In the genomic region with DNA sequence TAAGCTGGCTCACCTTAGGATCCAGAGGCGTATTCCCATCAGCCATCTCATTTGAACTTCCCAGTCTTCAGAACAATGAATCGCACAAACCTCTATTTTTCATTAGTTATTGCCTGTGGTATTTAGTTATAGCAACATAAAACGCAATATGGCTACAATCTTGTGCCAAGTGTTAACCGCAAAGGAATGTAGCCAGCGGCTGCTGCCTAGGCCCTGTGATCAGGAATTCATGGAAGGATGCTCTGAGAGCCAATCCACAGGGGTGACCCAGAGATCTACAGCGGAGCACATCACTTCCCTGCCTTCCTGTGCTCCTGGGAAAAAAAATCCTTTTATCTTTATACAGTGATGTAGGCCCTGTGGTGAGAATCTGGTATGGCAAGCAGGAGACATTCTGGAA, we compare ENCODE assay signal across 22 mouse cellular contexts. TPM values are rescaled to one million over a fixed set of nuclear protein-coding genes. Genes with fewer than 3 reads are reported as not detected.
DNase-seq lines count a peak whose midpoint lies in the region; ATAC-seq and TF ChIP-seq lines count a peak whose summit lies in the region.
"Had no signal": no experiment of that assay in that cellular context is flagged by ENCODE, and none has a peak within 500 bp of the region (broad histone marks: within the 10 kb centered on the region; RNA-seq: fewer than 3 reads in every experiment).

No protein-coding gene starts in this region.

- no peak for TF ChIP-seq CTCF in forebrain, postnatal 0 days (IDR thresholded peaks at IDR 0.05; ENCODE audit: low read depth)
- TF ChIP-seq CTCF in Patski (IDR thresholded peaks at IDR 0.05), result no peak

- CTCF ChIA-PET in Patski (lab: Charles Lee), result no interaction called here

- ATAC-seq in forebrain, postnatal 0 days, result peak; percentile 45
- no peak for ATAC-seq in forebrain, embryonic 11.5 days (replicated peaks; ENCODE audit: low FRiP score)
- peak; percentile 57 for ATAC-seq in limb, embryonic 14.5 days (ENCODE audit: low FRiP score, low read depth)
- peak; percentile 31 for ATAC-seq in Patski
- ATAC-seq: forebrain, embryonic 13.5 days; forebrain, embryonic 15.5 days had no signal

- 90% methylated on average over 6 of the region's 6 CpGs for WGBS in forebrain, postnatal 0 days
- 92% methylated on average over 6 of the region's 6 CpGs for WGBS in forebrain, embryonic 11.5 days
- 54% methylated on average over 6 of the region's 6 CpGs for WGBS in limb, embryonic 14.5 days
- 94% methylated on average over 6 of the region's 6 CpGs for WGBS in limb, embryonic 10.5 days

- no peaks in the 10 kb centered on the region for H3K36me3 ChIP-seq in forebrain, postnatal 0 days (ENCODE audit: insufficient read depth)
- H3K36me3 ChIP-seq in forebrain, embryonic 11.5 days (ENCODE audit: control insufficient read depth, insufficient read depth, low read length), result no peaks in the 10 kb centered on the region
- no peaks in the 10 kb centered on the region for H3K36me3 ChIP-seq in limb, embryonic 14.5 days (ENCODE audit: control insufficient read depth, insufficient read depth, low read length)
- H3K36me3 ChIP-seq in limb, embryonic 10.5 days, result no peaks in the 10 kb centered on the region
- H3K36me3 ChIP-seq: embryonic facial prominence, embryonic 13.5 days; embryonic facial prominence, embryonic 15.5 days; forebrain, embryonic 10.5 days; forebrain, embryonic 15.5 days had no signal

- POLR2A ChIA-PET in Patski (lab: Charles Lee), result no interaction called here

- DNase-seq in forebrain, postnatal 0 days, result no peak
- DNase-seq in forebrain, embryonic 11.5 days (ENCODE audit: low spot score), result no peak
- DNase-seq in limb, embryonic 14.5 days (ENCODE audit: low spot score), result peak; percentile 80
- no peak for DNase-seq in limb, embryonic 10.5 days (ENCODE audit: low spot score)
- DNase-seq in 3T3-L1 (ENCODE audit: low read depth, low spot score), result peak; percentile 47
- no peak for DNase-seq in Patski (ENCODE audit: low read depth, low spot score)
- DNase-seq in kidney, adult 9 months, result no peak
- DNase-seq in cerebellum, postnatal 10 days, result no peak
- DNase-seq: adrenal gland, adult 2 months; adrenal gland, postnatal 10 days; adrenal gland, postnatal 25 days; cerebellum, adult 11 months; cerebellum, adult 18-20 months; cerebellum, adult 8-10 months; cerebellum, adult 9-11 months; cerebellum, postnatal 25 days had no signal

- no peak overlapping the region for H3K4me3 ChIP-seq in forebrain, postnatal 0 days (ENCODE audit: low read depth, low read length)
- no peak overlapping the region for H3K4me3 ChIP-seq in forebrain, embryonic 11.5 days (ENCODE audit: low read depth, low read length)
- H3K4me3 ChIP-seq in limb, embryonic 14.5 days (replicated peaks; ENCODE audit: low read length), result no peak overlapping the region
- H3K4me3 ChIP-seq in limb, embryonic 10.5 days, result no peak overlapping the region
- H3K4me3 ChIP-seq: embryonic facial prominence, embryonic 13.5 days; embryonic facial prominence, embryonic 15.5 days; erythroblast, embryonic 14.5 days; forebrain, embryonic 10.5 days; forebrain, embryonic 13.5 days; forebrain, embryonic 15.5 days had no signal

- H3K27me3 ChIP-seq in forebrain, postnatal 0 days (ENCODE audit: insufficient read depth, low read length), result no peaks in the 10 kb centered on the region
- no peaks in the 10 kb centered on the region for H3K27me3 ChIP-seq in forebrain, embryonic 11.5 days (ENCODE audit: control insufficient read depth, insufficient read depth, low read length)
- H3K27me3 ChIP-seq in limb, embryonic 14.5 days (ENCODE audit: control insufficient read depth, insufficient read depth, low read length), result no peaks in the 10 kb centered on the region
- no peaks in the 10 kb centered on the region for H3K27me3 ChIP-seq in limb, embryonic 10.5 days (ENCODE audit: low read depth, poor library complexity, severe bottlenecking)
- H3K27me3 ChIP-seq in Patski, result no peaks in the 10 kb centered on the region
- H3K27me3 ChIP-seq: embryonic facial prominence, embryonic 13.5 days; embryonic facial prominence, embryonic 15.5 days; forebrain, embryonic 13.5 days; forebrain, embryonic 15.5 days had no signal

- H3K4me2 ChIP-seq in forebrain, postnatal 0 days (ENCODE audit: low read depth), result no peak overlapping the region
- H3K4me2 ChIP-seq in forebrain, embryonic 11.5 days (ENCODE audit: low read depth, low read length, severe bottlenecking), result no peak overlapping the region
- no peak overlapping the region for H3K4me2 ChIP-seq in limb, embryonic 14.5 days (replicated peaks; ENCODE audit: low read depth, low read length, severe bottlenecking)
- H3K4me2 ChIP-seq: embryonic facial prominence, embryonic 13.5 days; embryonic facial prominence, embryonic 15.5 days; forebrain, embryonic 13.5 days; forebrain, embryonic 15.5 days had no signal

- no peaks in the 10 kb centered on the region for H3K9me3 ChIP-seq in forebrain, postnatal 0 days (ENCODE audit: low read length)
- no peaks in the 10 kb centered on the region for H3K9me3 ChIP-seq in forebrain, embryonic 11.5 days (ENCODE audit: control insufficient read depth, low read length)
- no peaks in the 10 kb centered on the region for H3K9me3 ChIP-seq in limb, embryonic 14.5 days (ENCODE audit: control insufficient read depth, low read length)
- no peaks in the 10 kb centered on the region for H3K9me3 ChIP-seq in limb, embryonic 10.5 days (replicated peaks)
- H3K9me3 ChIP-seq: embryonic facial prominence, embryonic 13.5 days; embryonic facial prominence, embryonic 15.5 days; forebrain, embryonic 15.5 days had no signal

- H3K4me1 ChIP-seq in forebrain, postnatal 0 days (ENCODE audit: insufficient read depth), result no peaks in the 10 kb centered on the region
- H3K4me1 ChIP-seq in forebrain, embryonic 11.5 days (replicated peaks; ENCODE audit: control insufficient read depth, insufficient read depth, low read length), result no peaks in the 10 kb centered on the region
- peaks cover 2% of the 10 kb centered on the region; the same call in 1 of the 2 replicates for H3K4me1 ChIP-seq in limb, embryonic 14.5 days (ENCODE audit: control insufficient read depth, insufficient read depth, low read length)
- 0 out of 2 replicates have a peak, but pooled peaks cover 6% of the 10 kb centered on the region for H3K4me1 ChIP-seq in limb, embryonic 10.5 days
- H3K4me1 ChIP-seq: embryonic facial prominence, embryonic 13.5 days; embryonic facial prominence, embryonic 15.5 days; forebrain, embryonic 10.5 days; forebrain, embryonic 13.5 days had no signal

- H3K27ac ChIP-seq in forebrain, postnatal 0 days (ENCODE audit: low read depth, low read length), result no peak overlapping the region
- no peak overlapping the region for H3K27ac ChIP-seq in forebrain, embryonic 11.5 days (ENCODE audit: low read depth, low read length)
- H3K27ac ChIP-seq in limb, embryonic 14.5 days (replicated peaks; ENCODE audit: low read depth, low read length), result no peak overlapping the region
- H3K27ac ChIP-seq in limb, embryonic 10.5 days, result no peak overlapping the region
- H3K27ac ChIP-seq: embryonic facial prominence, embryonic 13.5 days; embryonic facial prominence, embryonic 15.5 days; forebrain, embryonic 10.5 days; forebrain, embryonic 13.5 days; forebrain, embryonic 15.5 days had no signal

- in situ Hi-C loops in Patski (cut with MboI; ENCODE audit: low pct_unique_long_range_greater_than_20kb), result no loop called here

- no peak for TF ChIP-seq POLR2A in limb, embryonic 14.5 days (IDR thresholded peaks at IDR 0.05; ENCODE audit: borderline replicate concordance, extremely low read depth, insufficient read depth, insufficient read length)

- H3K9ac ChIP-seq in forebrain, postnatal 0 days, result no peak overlapping the region
- H3K9ac ChIP-seq in forebrain, embryonic 11.5 days (ENCODE audit: low read length), result no peak overlapping the region
- H3K9ac ChIP-seq in limb, embryonic 14.5 days (ENCODE audit: low read depth, low read length, severe bottlenecking), result no peak overlapping the region
- H3K9ac ChIP-seq: embryonic facial prominence, embryonic 13.5 days; embryonic facial prominence, embryonic 15.5 days; forebrain, embryonic 13.5 days; forebrain, embryonic 15.5 days had no signal

RNA-seq across cellular contexts. Expression of a gene that starts 43.2 kb away (rescaled TPM):
- 143 and 212 TPM in 2 replicates for total RNA-seq in forebrain, postnatal 0 days (2014; rRNA removed)
- polyA plus RNA-seq in forebrain, postnatal 0 days (2015; fragmentation: Nextera tagmentation; extraction: Ambion mirVana), result 132 and 175 TPM in 2 replicates
- polyA plus RNA-seq in forebrain, embryonic 11.5 days (2014; fragmentation: Nextera tagmentation; extraction: Ambion mirVana), result 128 and 136 TPM in 2 replicates
- polyA plus RNA-seq in limb, embryonic 14.5 days (2012; rRNA removed), result 91.6 and 142 TPM in 2 replicates
- 160 and 166 TPM in 2 replicates for polyA plus RNA-seq in limb, embryonic 14.5 days (2014; fragmentation: Nextera tagmentation; extraction: Ambion mirVana)
- 120 and 126 TPM in 2 replicates for polyA plus RNA-seq in limb, embryonic 10.5 days (2016; fragmentation: Nextera tagmentation; extraction: Ambion mirVana)
- 105 TPM for polyA plus RNA-seq in Patski (2021)

Comparison
In these comparisons a context has a peak if more than half of its experiments do, and no peak if none do; other contexts are left out.
1. DNase-seq: peak in limb, embryonic 14.5 days (single experiment) and 3T3-L1 (single experiment); none in forebrain, postnatal 0 days (single experiment), forebrain, embryonic 11.5 days (single experiment), limb, embryonic 10.5 days (single experiment), Patski (single experiment), kidney, adult 9 months (single experiment) and cerebellum, postnatal 10 days (0 of 2).